Mouse (Mus musculus): ENCODE results near the gene Olfr558.

Olfr558 gene

GRCm38 (mm10) chr7:102701915-102702314, at the start of gene Olfr558:
Gene Olfr558, plus strand, starts transcription at chr7:102702215.
- in situ Hi-C loops (cut with MboI, MseI) = no loop called here

DNA sequence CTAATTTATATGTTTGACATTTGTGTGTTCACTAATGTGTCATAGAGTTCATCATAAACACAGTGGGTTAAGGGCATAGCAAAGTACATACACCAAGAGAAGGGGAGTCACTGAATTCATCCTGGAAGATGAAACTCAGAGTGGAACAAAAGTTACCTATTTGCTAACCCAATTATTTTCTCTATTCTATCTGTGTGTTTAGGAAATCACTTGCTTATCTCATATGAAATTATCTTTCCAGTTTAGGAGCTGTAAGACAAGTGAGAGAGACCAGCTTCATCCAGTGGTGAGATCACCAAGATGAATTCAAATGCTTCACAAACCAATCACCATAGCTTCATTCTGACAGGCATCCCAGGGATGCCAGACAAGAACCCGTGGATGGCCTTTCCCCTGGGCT, 43.5 kb upstream of the Olfr558 start, which contains the start of gene Olfr555:
Gene Olfr555 (plus strand): TSS at position 301 of the 400 bp plus-strand sequence.
- in situ Hi-C loops (cut with MboI, MseI) = no loop called here

- in situ Hi-C loops (cut with MboI, MseI) = no loop called here
Measured at GRCm38 (mm10) chr7:102664599-102664998, 37.4 kb upstream of the Olfr558 start, which contains the start of gene Olfr556. Gene Olfr556, plus strand, starts transcription at chr7:102664899.

DNA sequence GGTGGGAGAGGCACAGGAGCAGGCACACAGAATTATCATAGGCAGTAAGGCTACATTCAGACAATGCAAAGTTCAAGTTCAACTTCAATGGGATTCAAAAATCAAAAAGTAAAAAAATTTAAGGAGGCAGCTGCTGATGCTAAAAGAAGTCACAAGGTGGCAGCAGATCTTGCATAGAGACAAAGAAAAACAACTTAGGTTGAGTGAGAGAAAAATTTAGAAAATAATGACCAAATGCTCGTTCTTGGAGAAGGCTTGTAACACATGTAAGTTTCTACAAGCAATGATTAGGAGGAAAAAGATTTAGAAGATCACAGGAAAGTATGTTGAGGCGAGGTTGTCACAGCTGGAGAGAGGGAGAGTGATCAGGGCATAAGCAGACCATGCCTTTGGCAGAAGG, 36.6 kb upstream of the Olfr558 start:
- in situ Hi-C loops (cut with MboI, MseI) = no loop called here

- in situ Hi-C loops (cut with MboI, MseI) = no loop called here
Measured at GRCm38 (mm10) chr7:102676225-102676624, 25.8 kb upstream of the Olfr558 start.

DNA sequence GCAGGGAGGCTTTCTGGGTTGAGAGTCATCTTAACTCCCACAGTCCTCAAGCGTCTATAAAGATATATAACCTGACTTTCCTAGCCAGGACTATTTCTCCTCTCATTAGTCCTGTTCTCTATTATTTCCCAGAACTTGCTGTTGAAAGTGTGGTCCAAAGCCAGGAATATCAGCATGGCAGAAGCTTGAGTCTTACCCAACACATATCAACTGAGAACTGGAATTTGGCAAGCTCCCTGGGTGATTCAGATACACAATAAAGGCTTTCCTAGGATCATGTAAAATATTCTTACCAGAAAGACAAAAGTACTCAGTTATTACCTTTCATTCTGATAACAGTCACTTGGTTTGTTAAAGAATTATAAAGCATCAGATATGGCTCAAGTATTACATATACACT, 20.1 kb upstream of the Olfr558 start:
- in situ Hi-C loops (cut with MboI, MseI) = no loop called here

- in situ Hi-C loops (cut with MboI, MseI) = no loop called here
Measured at GRCm38 (mm10) chr7:102686944-102687501, 15.0 kb upstream of the Olfr558 start, which contains the start of gene Trim68. Gene Trim68, minus strand, starts transcription at chr7:102687327.

- in situ Hi-C loops (cut with MboI, MseI) = loop anchor here (5.0 kb wide), 1 partner anchor 227 kb away; the partner anchor contains the start of gene Olfr572
Measured at GRCm38 (mm10) chr7:102695358-102696125, 6.5 kb upstream of the Olfr558 start, which contains the start of gene Olfr557. Gene Olfr557, plus strand, starts transcription at chr7:102695910.

DNA sequence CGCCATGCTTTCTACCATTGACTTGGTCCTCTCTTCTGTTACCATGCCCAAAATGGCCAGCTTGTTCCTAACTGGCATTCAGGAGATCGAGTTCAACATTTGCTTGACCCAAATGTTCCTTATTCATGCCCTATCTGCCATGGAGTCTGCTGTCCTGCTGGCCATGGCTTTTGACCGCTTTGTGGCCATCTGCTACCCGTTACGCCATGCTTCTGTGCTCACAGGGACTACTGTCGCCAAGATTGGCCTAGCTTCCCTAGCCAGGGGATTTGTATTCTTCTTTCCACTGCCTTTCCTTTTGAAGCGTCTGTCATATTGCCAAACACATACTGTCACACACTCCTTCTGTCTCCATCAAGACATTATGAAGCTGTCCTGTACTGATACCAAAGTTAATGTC, 3.6 kb upstream of the Olfr558 start:
- in situ Hi-C loops (cut with MboI, MseI) = loop anchor here (5.0 kb wide), 1 partner anchor 224 kb away; the partner anchor contains the start of gene Olfr572

DNA sequence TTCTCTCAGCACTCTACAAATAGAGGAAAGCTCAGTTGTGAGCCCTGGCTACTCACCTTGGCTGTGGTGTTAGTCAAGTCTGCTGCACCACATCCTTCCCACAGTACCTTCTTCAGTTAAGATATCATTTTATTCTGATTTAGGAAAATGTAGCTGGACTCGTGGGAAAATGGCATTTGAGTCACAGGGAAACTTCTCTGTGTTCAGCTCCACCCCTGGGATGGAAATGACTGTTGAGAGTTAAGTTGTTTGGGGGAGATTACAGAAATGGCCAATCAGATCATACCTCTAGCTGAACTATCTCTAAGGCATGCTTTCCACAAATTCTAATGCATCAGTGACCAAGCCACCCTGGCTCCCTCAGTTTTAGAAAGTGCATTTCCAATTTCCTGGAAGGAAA, 17.0 kb downstream of the Olfr558 start, which contains the start of gene Olfr33:
Gene Olfr33 (minus strand): TSS at position 101 of the 400 bp plus-strand sequence.
- in situ Hi-C loops (cut with MboI, MseI) = no loop called here

DNA sequence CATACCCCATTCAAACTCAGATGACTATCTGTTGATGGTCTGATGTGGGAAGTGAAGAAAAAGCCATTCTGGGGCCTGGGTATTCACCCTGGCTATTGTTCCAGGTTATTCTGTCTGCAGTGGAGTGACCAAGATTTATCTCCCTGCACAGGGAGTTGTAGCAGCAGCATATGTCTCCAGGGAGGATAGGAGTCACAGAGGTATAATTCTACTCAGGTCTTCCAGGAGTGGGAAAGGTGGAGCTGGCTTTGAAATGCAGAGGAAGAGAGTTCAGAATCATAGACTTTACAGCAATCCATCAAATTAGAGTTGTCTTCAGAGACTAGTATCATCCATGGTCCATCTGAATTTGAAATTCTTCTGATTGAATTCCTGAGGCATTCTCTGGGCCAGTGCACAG, 25.4 kb downstream of the Olfr558 start, which contains the start of gene Olfr559:
Gene Olfr559 (minus strand): TSS at position 101 of the 400 bp plus-strand sequence.
- in situ Hi-C loops (cut with MboI, MseI) = no loop called here

- in situ Hi-C loops (cut with MboI, MseI) = no loop called here
Measured at GRCm38 (mm10) chr7:102733793-102734192, 31.8 kb downstream of the Olfr558 start.

DNA sequence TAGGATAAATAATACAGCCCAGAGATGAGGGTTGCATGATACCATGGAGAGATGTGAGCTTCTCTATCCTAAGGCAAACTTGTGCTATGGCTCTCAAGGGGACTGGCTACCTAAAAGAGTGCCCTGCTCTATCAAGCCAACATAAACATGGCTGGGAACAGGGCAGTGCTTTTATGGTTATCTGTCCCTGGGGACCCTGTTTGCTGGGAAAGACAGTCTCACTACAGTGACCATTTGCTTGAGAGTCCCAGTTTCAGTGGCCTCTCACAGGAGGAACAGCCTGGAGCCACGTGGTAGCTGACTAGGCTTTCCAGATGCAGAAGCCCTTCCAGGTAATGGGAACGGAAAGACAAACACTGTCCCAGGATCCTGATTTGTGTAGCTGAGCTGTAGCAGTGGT, 35.7 kb downstream of the Olfr558 start:
- in situ Hi-C loops (cut with MboI, MseI) = no loop called here

DNA sequence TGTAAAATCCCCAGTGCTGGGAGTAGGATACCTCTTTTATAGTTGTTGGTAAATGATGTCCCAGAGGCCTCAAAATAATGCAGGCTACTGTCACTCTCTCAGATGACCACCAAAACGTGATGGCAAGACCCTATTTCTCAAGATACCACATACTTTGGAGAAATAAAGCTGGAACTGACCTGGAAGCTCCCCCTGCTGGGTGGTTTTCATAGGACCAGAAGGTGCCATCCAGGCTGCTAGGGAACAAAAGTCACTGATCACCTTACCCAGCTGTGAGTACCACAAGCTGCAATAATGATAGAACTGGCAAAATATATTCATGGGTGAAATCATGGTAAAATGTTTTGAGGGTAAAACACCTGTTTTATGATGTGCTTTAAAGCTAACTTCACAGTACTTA, 50.1 kb downstream of the Olfr558 start:
- in situ Hi-C loops (cut with MboI, MseI) = loop anchor here (10.0 kb wide), 1 partner anchor 237 kb away; no protein-coding TSS in a partner anchor

GRCm38 (mm10) chr7:102759266-102759665, 57.3 kb downstream of the Olfr558 start, which contains the start of the genes Olfr560 and Olfr78:
Gene Olfr560, minus strand, starts transcription at chr7:102759366.
Gene Olfr78, minus strand, starts transcription at chr7:102759471.
- in situ Hi-C loops (cut with MboI, MseI) = loop anchor here (10.0 kb wide), 1 partner anchor 244 kb away; no protein-coding TSS in a partner anchor
